Mouse (Mus musculus): ENCODE measurements around the gene Tenm3.

DNA sequence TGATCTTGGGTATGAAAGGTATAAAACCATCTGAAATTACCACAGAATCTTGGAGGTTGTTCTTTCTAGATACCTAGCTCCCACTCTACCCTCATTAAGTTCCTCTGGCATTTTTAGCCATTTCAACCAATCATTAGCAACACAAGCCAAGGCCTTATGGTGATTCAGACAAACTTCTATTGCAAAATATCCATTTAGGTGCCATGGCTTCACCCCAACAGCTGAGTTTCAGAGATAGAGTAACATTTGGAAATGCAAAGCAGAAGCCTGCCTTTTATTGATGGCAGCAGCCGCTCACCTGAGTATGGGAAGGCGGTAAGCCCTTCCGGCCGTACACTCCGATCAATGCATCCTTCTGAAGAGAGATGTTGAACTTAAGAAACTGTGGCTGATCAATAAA lies 494.9 kb downstream of the Tenm3 start:
- TF ChIP-seq CTCF (IDR thresholded peaks at IDR 0.05; ENCODE audit: low read depth) (no peak), EP300 (IDR thresholded peaks at IDR 0.05; ENCODE audit: low read depth) (no peak)

All from liver, postnatal 0 days (tissue).